Mouse (Mus musculus): ENCODE data around the gene Gm9639. TPM values are rescaled to one million over a fixed set of nuclear protein-coding genes. Genes with fewer than 3 reads are reported as not detected.
"Not testable (repeated sequence)": the region's sequence is repeated elsewhere in the genome, so short reads cannot be mapped to it uniquely, and the experiment has no call there.

Gene Gm9639
- total RNA-seq, 2 experiments from 2014 or later, result not detected

DNA sequence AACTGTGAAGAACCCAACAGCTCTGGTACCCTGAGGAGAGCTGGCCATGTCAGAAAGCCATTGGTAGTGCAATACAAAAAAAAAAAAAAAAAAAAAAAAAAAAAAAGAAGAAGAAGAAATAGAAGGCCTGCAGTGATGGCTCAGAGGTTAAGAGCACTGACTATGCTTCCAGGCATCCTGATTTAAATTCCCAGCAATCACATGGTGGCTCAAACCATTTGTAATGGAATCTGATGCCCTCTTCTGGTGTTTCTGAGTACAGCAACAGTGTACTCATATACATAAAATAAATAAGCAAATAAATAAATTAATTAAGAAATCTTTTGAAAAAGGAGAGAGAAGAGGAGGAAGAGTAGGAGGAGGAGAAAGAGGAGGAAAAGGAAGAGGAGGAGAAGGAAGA is 41.4 kb downstream of the Gm9639 start:
- DNase-seq (ENCODE audit: low spot score in 2 of 2), result no peak

DNA sequence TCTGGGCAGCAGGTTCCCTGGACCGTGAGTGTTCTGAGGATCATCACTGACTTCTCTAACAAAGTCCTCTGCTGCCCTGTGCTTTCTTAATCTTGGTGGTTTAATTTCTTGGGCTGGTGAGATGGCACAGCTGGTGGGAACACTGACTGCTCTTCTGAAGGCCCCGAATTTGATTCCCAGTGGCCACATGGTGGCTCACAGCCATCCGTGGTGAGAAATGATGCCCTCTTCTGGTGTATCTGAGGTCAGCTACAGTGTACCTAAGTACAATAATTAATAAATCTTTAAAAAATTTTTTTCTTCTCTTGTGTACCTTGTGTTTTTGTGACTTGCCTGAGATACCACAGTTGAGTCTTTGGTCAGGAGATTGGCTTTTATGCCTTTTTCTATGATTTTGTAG is 42.6 kb downstream of the Gm9639 start:
- DNase-seq (ENCODE audit: low spot score in 2 of 2), result not testable (repeated sequence)

DNA sequence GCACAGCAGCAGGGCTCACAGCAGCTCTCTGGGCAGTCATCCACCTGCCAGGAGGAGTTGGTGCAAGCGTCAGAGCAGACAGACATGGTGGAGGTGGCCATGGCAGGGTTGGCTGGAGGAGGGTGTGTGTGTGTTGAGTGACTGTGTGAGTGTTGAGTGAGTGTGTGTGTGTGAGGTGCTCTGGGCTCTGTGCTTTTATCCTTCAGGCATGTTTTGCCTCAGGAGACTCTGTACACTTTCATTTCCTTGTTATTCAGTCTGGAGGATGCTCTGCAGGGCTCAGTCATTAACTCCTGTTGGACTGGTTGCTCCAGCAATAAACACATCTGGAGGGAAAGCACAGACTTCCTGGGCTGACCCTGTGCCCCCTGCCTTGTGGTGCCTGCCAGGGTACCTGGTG is 43.6 kb downstream of the Gm9639 start, which contains the start of gene Gm9736:
Gene Gm9736, minus strand, starts transcription at position 101 of the 400 bp plus-strand sequence.
- DNase-seq (ENCODE audit: low spot score in 2 of 2), result not testable (repeated sequence)

DNA sequence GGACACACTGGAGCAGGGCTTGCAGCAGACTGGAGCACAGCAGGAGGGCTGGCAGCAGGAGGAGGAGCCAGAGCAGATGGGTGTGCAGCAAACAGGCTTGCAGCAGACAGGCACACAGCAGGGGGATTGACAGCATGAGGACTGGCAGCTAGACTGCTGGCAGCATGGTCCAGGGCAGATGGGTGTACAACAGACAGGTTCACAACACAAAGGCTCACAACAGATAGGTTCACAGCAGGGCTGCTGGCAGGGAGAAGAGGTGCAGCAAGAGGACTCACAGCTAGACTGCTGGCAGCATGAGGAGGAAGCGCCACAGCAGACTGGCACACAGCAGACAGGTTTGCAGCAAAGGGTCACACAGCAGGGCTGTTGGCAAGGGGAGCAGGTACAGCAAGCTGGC is 44.2 kb downstream of the Gm9639 start:
- not testable (repeated sequence) for DNase-seq (ENCODE audit: low spot score in 2 of 2)

Other genes starting within 250 kb of the Gm9639 start
- 100 to 1,000 TPM; 176 to 186 TPM for gene Pttg1ip, start 213.4 kb downstream of the Gm9639 start, total RNA-seq (2021)
- gene Sumo3, start 189.0 kb downstream of the Gm9639 start, total RNA-seq (2021), result 100 to 1,000 TPM; 181 to 183 TPM
- gene Gm49325, start 188.9 kb downstream of the Gm9639 start, total RNA-seq (2021), result 10 to 100 TPM; 18.1 to 27.7 TPM
- 10 to 100 TPM; 42.2 to 44.3 TPM for gene Ube2g2, start 172.8 kb downstream of the Gm9639 start, total RNA-seq (2021)
- gene Tspear, start 108.5 kb downstream of the Gm9639 start, total RNA-seq (2021), result 1 to 10 TPM in 1 of 2 experiments, under 1 TPM in 1; 0.45 to 1.0 TPM
- not detected for gene Gm19402, start 104.3 kb downstream of the Gm9639 start, total RNA-seq (2021)
- not detected for gene Gm9508, start 97.8 kb downstream of the Gm9639 start, total RNA-seq (2021)
- gene Gm10272, start 88.5 kb downstream of the Gm9639 start, total RNA-seq (2021), result not detected
- gene Gm10024, start 83.6 kb downstream of the Gm9639 start, total RNA-seq (2021), result not detected
- gene Gm10142, start 79.3 kb downstream of the Gm9639 start, total RNA-seq (2021), result not detected
- not detected for gene Krtap12-1, start 74.5 kb downstream of the Gm9639 start, total RNA-seq (2021)
- gene Gm10100, start 68.6 kb downstream of the Gm9639 start, total RNA-seq (2021), result not detected
- gene Gm18596, start 52.4 kb downstream of the Gm9639 start, total RNA-seq (2021), result not detected
- not detected for gene Gm9736, start 43.7 kb downstream of the Gm9639 start, total RNA-seq (2021)
- gene Gm3233, start 35.4 kb downstream of the Gm9639 start, total RNA-seq (2021), result not detected
- not detected for gene Gm3238, start 23.8 kb downstream of the Gm9639 start, total RNA-seq (2021)
- not detected for gene Gm7138, start 18.1 kb downstream of the Gm9639 start, total RNA-seq (2021)
- not detected for gene Gm3250, start 12.5 kb downstream of the Gm9639 start, total RNA-seq (2021)
- not detected for gene Gm7137, start 6.9 kb downstream of the Gm9639 start, total RNA-seq (2021)
- gene Gm19668, start 4.1 kb upstream of the Gm9639 start, total RNA-seq (2021), result not detected
- not detected for gene Gm9507, start 16.8 kb upstream of the Gm9639 start, total RNA-seq (2021)
- not detected for gene Gm2696, start 19.6 kb upstream of the Gm9639 start, total RNA-seq (2021)
- not detected for gene Krtap10-4, start 32.0 kb upstream of the Gm9639 start, total RNA-seq (2021)
- gene Krtap10-10, start 40.9 kb upstream of the Gm9639 start, total RNA-seq (2021), result not detected
- not detected for gene Gm36176, start 51.7 kb upstream of the Gm9639 start, total RNA-seq (2021)
- gene Gm10318, start 57.8 kb upstream of the Gm9639 start, total RNA-seq (2021), result not detected
- gene Gm3285, start 66.9 kb upstream of the Gm9639 start, total RNA-seq (2021), result not detected
- 10 to 100 TPM in 1 of 2 experiments, 1 to 10 TPM in 1; 9.8 to 14.6 TPM for gene Lrrc3, start 107.5 kb upstream of the Gm9639 start, total RNA-seq (2021)
- gene Trpm2, start 175.5 kb upstream of the Gm9639 start, total RNA-seq (2021), result 1 to 10 TPM; 4.1 to 4.3 TPM
- 10 to 100 TPM; 21.3 to 25.1 TPM for gene 1810043G02Rik, start 183.4 kb upstream of the Gm9639 start, total RNA-seq (2021)
- 10 to 100 TPM; 85.6 to 87.2 TPM for gene Pfkl, start 215.0 kb upstream of the Gm9639 start, total RNA-seq (2021)
- 1 to 10 TPM; 2.9 to 3.2 TPM for gene Dnmt3l, start 246.9 kb upstream of the Gm9639 start, total RNA-seq (2021)
- not detected for gene Aire, start 248.5 kb upstream of the Gm9639 start, total RNA-seq (2021)

Data from adrenal gland, postnatal 4 days (tissue).